In the genomic region with DNA sequence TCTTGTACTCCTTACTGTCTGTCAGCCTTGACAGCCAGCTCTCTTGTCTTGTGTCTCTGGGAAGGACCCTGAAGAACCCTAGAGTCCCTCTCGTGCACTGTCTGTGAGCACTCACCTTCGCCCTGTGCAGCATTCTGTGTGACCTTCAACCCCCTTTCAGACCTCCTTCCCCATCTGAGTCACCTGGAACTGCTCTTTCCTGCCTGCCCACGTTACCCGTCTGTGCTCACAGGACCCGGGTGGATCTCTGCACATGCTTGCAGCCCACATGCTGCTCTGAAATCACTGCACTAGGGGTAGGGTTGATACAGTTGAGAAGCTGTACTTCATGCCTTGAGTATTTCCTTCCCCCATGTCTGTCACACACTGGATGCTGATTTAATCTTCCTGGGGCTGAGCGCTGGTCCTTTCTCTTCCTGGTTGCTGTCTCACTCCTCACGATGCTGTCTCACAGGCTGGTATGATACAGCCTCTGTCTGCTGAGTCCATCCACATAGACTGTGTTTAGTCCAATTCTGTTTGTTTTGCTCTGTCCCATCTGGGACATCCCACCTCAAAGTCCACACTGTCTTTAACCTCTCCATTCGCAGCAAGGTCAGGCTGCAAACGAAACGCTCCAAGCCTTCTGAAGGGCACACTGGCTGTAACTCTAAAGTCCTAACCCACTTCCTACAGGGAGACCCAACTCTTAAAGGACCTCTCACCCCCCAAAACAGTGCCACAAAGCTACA, we compare ENCODE assay signal across 33 mouse cellular contexts.
DNase-seq lines count a peak whose midpoint lies in the region; ATAC-seq lines count a peak whose summit lies in the region.
"Had no signal": no experiment of that assay in that cellular context is flagged by ENCODE, and none has a peak within 500 bp of the region (broad histone marks: within the 10 kb centered on the region; RNA-seq: fewer than 3 reads in every experiment).

No protein-coding gene starts in this region.

- DNase-seq in frontal cortex, adult 2 months (ENCODE audit: extremely low spot score in 1 of 2, low spot score in 1 of 2), result no peak
- peak; percentile 53 for DNase-seq in midbrain, embryonic 11.5 days (ENCODE audit: low spot score, missing footprints)
- DNase-seq in midbrain, embryonic 14.5 days, result no peak
- peak; percentile 24 for DNase-seq in yolk sac, embryonic 10.5 days (ENCODE audit: low spot score)
- no peak for DNase-seq in adrenal gland, postnatal 14 days
- DNase-seq in left cerebral cortex, adult 18-20 months (ENCODE audit: low spot score in 2 of 2), result no peak
- DNase-seq: adrenal gland, adult 8-10 months; cerebellum, adult 11 months; cerebellum, adult 9-10 months; cerebellum, postnatal 36 days; embryo, embryonic 11 days; gastrocnemius, postnatal 14 days; heart, adult 11 months; kidney, adult 11 months; kidney, postnatal 36 days; layer of hippocampus, postnatal 36 days; lung, embryonic 14.5 days; lung, postnatal 14 days; right cerebral cortex, postnatal 4 days had no signal

- WGBS in midbrain, embryonic 11.5 days, result 89% methylated on average over 10 of the region's 10 CpGs
- WGBS in midbrain, embryonic 14.5 days, result 91% methylated on average over 10 of the region's 10 CpGs
- 62% methylated on average over 10 of the region's 10 CpGs for WGBS in liver, embryonic 15.5 days (ENCODE audit: insufficient replicate concordance)

- no peaks in the 10 kb centered on the region for H3K27me3 ChIP-seq in midbrain, embryonic 11.5 days (ENCODE audit: control insufficient read depth, insufficient read depth, low read length)
- H3K27me3 ChIP-seq in midbrain, embryonic 14.5 days (ENCODE audit: control insufficient read depth, insufficient read depth, low read length), result no peaks in the 10 kb centered on the region
- H3K27me3 ChIP-seq in liver, embryonic 15.5 days, result no peaks in the 10 kb centered on the region
- H3K27me3 ChIP-seq: embryonic facial prominence, embryonic 12.5 days; heart, embryonic 15.5 days; kidney, embryonic 15.5 days; limb, embryonic 15.5 days; neural tube, embryonic 12.5 days had no signal

- no peak overlapping the region for H3K27ac ChIP-seq in midbrain, embryonic 11.5 days (ENCODE audit: low read depth, low read length)
- no peak overlapping the region for H3K27ac ChIP-seq in midbrain, embryonic 14.5 days (replicated peaks; ENCODE audit: low read depth, low read length)
- H3K27ac ChIP-seq in liver, embryonic 15.5 days (replicated peaks), result no peak overlapping the region
- H3K27ac ChIP-seq: embryonic facial prominence, embryonic 12.5 days; heart, embryonic 10.5 days; heart, embryonic 15.5 days; kidney, embryonic 15.5 days; limb, embryonic 10.5 days; limb, embryonic 15.5 days; midbrain, embryonic 10.5 days; neural tube, embryonic 12.5 days had no signal

- H3K9ac ChIP-seq in midbrain, embryonic 11.5 days (ENCODE audit: low read length), result no peak overlapping the region
- H3K9ac ChIP-seq in midbrain, embryonic 14.5 days (replicated peaks; ENCODE audit: low read length), result no peak overlapping the region
- no peak overlapping the region for H3K9ac ChIP-seq in liver, embryonic 15.5 days
- H3K9ac ChIP-seq: embryonic facial prominence, embryonic 12.5 days; heart, embryonic 15.5 days; kidney, embryonic 15.5 days; limb, embryonic 15.5 days; lung, embryonic 14.5 days; neural tube, embryonic 12.5 days had no signal

- H3K9me3 ChIP-seq in midbrain, embryonic 11.5 days (ENCODE audit: control insufficient read depth, low read length), result no peaks in the 10 kb centered on the region
- H3K9me3 ChIP-seq in midbrain, embryonic 14.5 days (ENCODE audit: control insufficient read depth, low read length), result no peaks in the 10 kb centered on the region
- no peaks in the 10 kb centered on the region for H3K9me3 ChIP-seq in liver, embryonic 15.5 days (replicated peaks)
- H3K9me3 ChIP-seq: embryonic facial prominence, embryonic 12.5 days; G1E; heart, embryonic 10.5 days; heart, embryonic 15.5 days; kidney, embryonic 15.5 days; limb, embryonic 10.5 days; limb, embryonic 15.5 days; midbrain, embryonic 10.5 days; neural tube, embryonic 12.5 days had no signal

- no peak overlapping the region for H3K4me3 ChIP-seq in midbrain, embryonic 11.5 days (ENCODE audit: low read depth, low read length)
- H3K4me3 ChIP-seq in midbrain, embryonic 14.5 days (replicated peaks; ENCODE audit: low read depth, low read length), result no peak overlapping the region
- H3K4me3 ChIP-seq in liver, embryonic 15.5 days (replicated peaks), result no peak overlapping the region
- H3K4me3 ChIP-seq: embryonic facial prominence, embryonic 12.5 days; heart, embryonic 10.5 days; heart, embryonic 15.5 days; kidney, embryonic 15.5 days; limb, embryonic 10.5 days; limb, embryonic 15.5 days; midbrain, embryonic 10.5 days; myocyte; neural tube, embryonic 12.5 days had no signal

- H3K4me1 ChIP-seq in midbrain, embryonic 11.5 days (ENCODE audit: control insufficient read depth, insufficient read depth, low read length), result no peaks in the 10 kb centered on the region
- no peaks in the 10 kb centered on the region for H3K4me1 ChIP-seq in midbrain, embryonic 14.5 days (ENCODE audit: control insufficient read depth, insufficient read depth, low read length)
- no peaks in the 10 kb centered on the region for H3K4me1 ChIP-seq in liver, embryonic 15.5 days (replicated peaks)
- H3K4me1 ChIP-seq: embryonic facial prominence, embryonic 12.5 days; kidney, embryonic 15.5 days; limb, embryonic 10.5 days; limb, embryonic 15.5 days; midbrain, embryonic 10.5 days; neural tube, embryonic 12.5 days had no signal

- no peak overlapping the region for H3K4me2 ChIP-seq in midbrain, embryonic 11.5 days
- H3K4me2 ChIP-seq in midbrain, embryonic 14.5 days (ENCODE audit: low read length), result no peak overlapping the region
- no peak overlapping the region for H3K4me2 ChIP-seq in liver, embryonic 15.5 days
- H3K4me2 ChIP-seq: embryonic facial prominence, embryonic 12.5 days; heart, embryonic 15.5 days; kidney, embryonic 15.5 days; limb, embryonic 15.5 days; lung, embryonic 14.5 days; neural tube, embryonic 12.5 days had no signal

- no peaks in the 10 kb centered on the region; the same call in 1 of the 2 replicates for H3K36me3 ChIP-seq in midbrain, embryonic 11.5 days (ENCODE audit: control insufficient read depth, insufficient read depth, low read length)
- H3K36me3 ChIP-seq in midbrain, embryonic 14.5 days (ENCODE audit: control insufficient read depth, insufficient read depth, low read length), result peaks cover 38% of the 10 kb centered on the region
- H3K36me3 ChIP-seq in liver, embryonic 15.5 days (replicated peaks), result no peaks in the 10 kb centered on the region
- H3K36me3 ChIP-seq: G1E had no signal

- ATAC-seq in frontal cortex, adult (ENCODE audit: low TSS enrichment), result peak; percentile 50; the same call in 1 of the 2 replicates
- ATAC-seq in midbrain, embryonic 11.5 days (ENCODE audit: low FRiP score), result no peak
- ATAC-seq in midbrain, embryonic 14.5 days (ENCODE audit: low FRiP score, low TSS enrichment), result no peak
- ATAC-seq in liver, embryonic 15.5 days (ENCODE audit: insufficient read depth), result peak; percentile 57; the same call in 1 of the 2 replicates
- ATAC-seq: forebrain, embryonic 16.5 days; hindbrain, embryonic 16.5 days had no signal

Comparison
In these comparisons a context has a peak if more than half of its experiments do, and no peak if none do; other contexts are left out.
1. DNase-seq: peak in midbrain, embryonic 11.5 days (single experiment) and yolk sac, embryonic 10.5 days (single experiment); none in frontal cortex, adult 2 months (0 of 2), midbrain, embryonic 14.5 days (single experiment), adrenal gland, postnatal 14 days (single experiment) and left cerebral cortex, adult 18-20 months (0 of 2).
2. ATAC-seq: peak in frontal cortex, adult (single experiment) and liver, embryonic 15.5 days (single experiment); none in midbrain, embryonic 11.5 days (single experiment) and midbrain, embryonic 14.5 days (single experiment).